Mouse (Mus musculus): ENCODE measurements around the gene Drd5. TPM values are rescaled to one million over a fixed set of nuclear protein-coding genes. Genes with fewer than 3 reads are reported as not detected.
A peak's percentile ranks its signal among the peaks of the same experiment; 100 is the strongest.

Gene Drd5
- total and polyA plus RNA-seq, 3 experiments: not detected

- H3K36me3 ChIP-seq (replicated peaks in 1 of 2; ENCODE audit: control insufficient read depth in 1 of 2, insufficient read depth in 1 of 2, low read length in 1 of 2): no peaks in the 10 kb centered on the region
- H3K27ac ChIP-seq (ENCODE audit: insufficient read depth, low read depth): no peak overlapping the region
- H3K4me3 ChIP-seq (replicated peaks in 1 of 3; ENCODE audit: low read depth in 2 of 3, low read length in 2 of 3, poor library complexity in 1 of 3): no peak overlapping the region
- no peaks in the 10 kb centered on the region for H3K9me3 ChIP-seq (replicated peaks; ENCODE audit: low read length)
- dilution Hi-C loops (cut with MboI; ENCODE audit: extremely low pct_ligation_motif_present, extremely low pct_unique_long_range_greater_than_20kb, low sequenced_read_pairs): no loop called here
- no peak overlapping the region for H3K9ac ChIP-seq (ENCODE audit: insufficient read depth, low read depth)
- H3K27me3 ChIP-seq (replicated peaks): no peaks in the 10 kb centered on the region
- in situ Hi-C loops (cut with MboI; ENCODE audit: low pct_ligation_motif_present, low pct_unique_long_range_greater_than_20kb, low sequenced_read_pairs): no loop called here
- TF ChIP-seq USF2 (conservative IDR thresholded peaks at IDR 0.05; ENCODE audit: low read depth, low read length) (no peak), SMC3 (IDR thresholded peaks at IDR 0.05; ENCODE audit: low read depth, low read length) (no peak), BHLHE40 (IDR thresholded peaks at IDR 0.05; ENCODE audit: low read depth, low read length) (no peak), USF1 (IDR thresholded peaks at IDR 0.05; ENCODE audit: low read depth, low read length) (no peak), JUND (conservative IDR thresholded peaks at IDR 0.05; ENCODE audit: low read depth, low read length) (no peak), ZNF384 (IDR thresholded peaks at IDR 0.05; ENCODE audit: low read depth, low read length) (no peak), KAT2A (IDR thresholded peaks at IDR 0.05; ENCODE audit: insufficient replicate concordance, low read length) (no peak), CHD2 (IDR thresholded peaks at IDR 0.05; ENCODE audit: low read length) (no peak), RCOR1 (conservative IDR thresholded peaks at IDR 0.05; ENCODE audit: low read depth, low read length) (no peak), RAD21 (IDR thresholded peaks at IDR 0.05; ENCODE audit: low read depth, low read length) (no peak), TBP (conservative IDR thresholded peaks at IDR 0.05; ENCODE audit: low read depth, low read length) (no peak), GABPA (IDR thresholded peaks at IDR 0.05; ENCODE audit: insufficient replicate concordance, low read depth, low read length) (no peak), UBTF (IDR thresholded peaks at IDR 0.05; ENCODE audit: low read depth, low read length) (no peak), MAFK (IDR thresholded peaks at IDR 0.05; ENCODE audit: insufficient replicate concordance, low read length) (no peak)
- H3K79me2 ChIP-seq (replicated peaks; ENCODE audit: control insufficient read depth, extremely low read depth, insufficient read depth, poor library complexity, severe bottlenecking): no peaks in the 10 kb centered on the region
- no peak overlapping the region for H3K4me2 ChIP-seq (ENCODE audit: insufficient read depth, low read depth, poor library complexity, severe bottlenecking)
- no peak for DNase-seq (ENCODE audit: extremely low read depth)
- H3K4me1 ChIP-seq (ENCODE audit: control insufficient read depth in 1 of 2, insufficient read depth in 2 of 2): peaks cover 0 to 5% of the 10 kb centered on the region in 2 experiments; a peak in 1 of 4 replicates
Measured at GRCm38 (mm10) chr5:38365521-38365920, 46.4 kb downstream of the Drd5 start.

GRCm38 (mm10) chr5:38366650-38367470, 47.7 kb downstream of the Drd5 start:
- no peak for DNase-seq (ENCODE audit: extremely low read depth)
- no peak overlapping the region for H3K4me2 ChIP-seq (ENCODE audit: insufficient read depth, low read depth, poor library complexity, severe bottlenecking)
- H3K79me2 ChIP-seq (replicated peaks; ENCODE audit: control insufficient read depth, extremely low read depth, insufficient read depth, poor library complexity, severe bottlenecking): no peaks in the 10 kb centered on the region
- no peaks in the 10 kb centered on the region for H3K36me3 ChIP-seq (replicated peaks in 1 of 2; ENCODE audit: control insufficient read depth in 1 of 2, insufficient read depth in 1 of 2, low read length in 1 of 2)
- no peak overlapping the region for H3K27ac ChIP-seq (ENCODE audit: insufficient read depth, low read depth)
- no peaks in the 10 kb centered on the region for H3K27me3 ChIP-seq (replicated peaks)
- TF ChIP-seq MXI1 (IDR thresholded peaks at IDR 0.05; ENCODE audit: low read depth, low read length) (no peak), NRF1 (IDR thresholded peaks at IDR 0.05; ENCODE audit: low read depth, low read length) (no peak), ELF1 (IDR thresholded peaks at IDR 0.05; ENCODE audit: low read depth, low read length) (no peak), BHLHE40 (IDR thresholded peaks at IDR 0.05; ENCODE audit: low read depth, low read length) (0 out of 2 replicates have a peak, but pooled peaks have one; percentile 33)
- no peak overlapping the region for H3K9ac ChIP-seq (ENCODE audit: insufficient read depth, low read depth)
- peaks cover 0 to 5% of the 10 kb centered on the region in 2 experiments; a peak in 1 of 4 replicates for H3K4me1 ChIP-seq (ENCODE audit: control insufficient read depth in 1 of 2, insufficient read depth in 2 of 2)
- no peak overlapping the region for H3K4me3 ChIP-seq (replicated peaks in 1 of 3; ENCODE audit: low read depth in 2 of 3, low read length in 2 of 3, poor library complexity in 1 of 3)
- no peaks in the 10 kb centered on the region for H3K9me3 ChIP-seq (replicated peaks; ENCODE audit: low read length)
- in situ Hi-C loops (cut with MboI; ENCODE audit: low pct_ligation_motif_present, low pct_unique_long_range_greater_than_20kb, low sequenced_read_pairs): no loop called here
- dilution Hi-C loops (cut with MboI; ENCODE audit: extremely low pct_ligation_motif_present, extremely low pct_unique_long_range_greater_than_20kb, low sequenced_read_pairs): no loop called here

Data from CH12.LX (cell line).